Mouse (Mus musculus): ENCODE measurements around the gene Pdlim7.

GRCm38 (mm10) chr13:55504390-55504789 lies 9.1 kb downstream of the Pdlim7 start:
- TF ChIP-seq POLR2A (IDR thresholded peaks at IDR 0.05; ENCODE audit: low read depth, low read length) (no peak), CTCF (conservative IDR thresholded peaks at IDR 0.05 in 1 of 2, IDR thresholded peaks at IDR 0.05 in 1 of 2; ENCODE audit: low read depth in 2 of 2, low read length in 2 of 2) (no peak), BHLHE40 (IDR thresholded peaks at IDR 0.05; ENCODE audit: low read depth, low read length) (no peak), MYC (IDR thresholded peaks at IDR 0.05; ENCODE audit: low read depth, low read length) (no peak), UBTF (IDR thresholded peaks at IDR 0.05; ENCODE audit: low read depth, low read length) (no peak), E2F4 (IDR thresholded peaks at IDR 0.05; ENCODE audit: insufficient replicate concordance, low read depth, low read length) (no peak), ELF1 (IDR thresholded peaks at IDR 0.05; ENCODE audit: low read depth, low read length) (no peak), USF1 (IDR thresholded peaks at IDR 0.05; ENCODE audit: low read depth, low read length) (no peak)

Measured in CH12.LX (cell line).